Mouse (Mus musculus) spleen, adult 2 months (tissue): ENCODE results near the gene Prkg1.

Experiments used
- CTCF ChIP-seq: fragments of 200-500 bp; IDR thresholded peaks from 2 replicates; pipeline ENCODE4 v1.5.1; 2011; ENCODE audit warnings: mild to moderate bottlenecking, inconsistent platforms; ENCODE audit not compliant: insufficient read depth, insufficient read length, insufficient replicate concordance; ENCODE audit errors: extremely low read depth
- POLR2A ChIP-seq: fragments of 200-500 bp; IDR thresholded peaks from 2 replicates; pipeline ENCODE4 v1.6.1; 2011; ENCODE audit warnings: low read depth, low read length, inconsistent platforms

DNA sequence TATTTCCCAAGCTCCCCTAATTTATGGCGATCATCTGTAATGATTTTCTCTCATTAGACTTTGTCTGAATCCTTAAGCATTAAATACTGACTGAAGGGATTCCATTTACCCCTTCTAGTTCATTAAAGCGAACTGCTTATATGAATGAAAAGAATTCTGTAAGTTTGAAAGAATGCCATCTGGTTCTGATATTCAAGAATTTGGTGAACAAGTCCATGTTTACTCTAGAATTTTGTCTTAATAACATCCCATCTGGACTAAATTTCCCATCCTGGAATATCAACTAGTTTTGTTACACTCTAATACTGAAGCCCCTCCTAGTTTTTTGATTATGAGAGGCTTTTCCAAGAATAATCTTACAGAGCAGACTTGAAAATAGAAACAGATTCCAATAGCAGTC, 258.5 kb downstream of the Prkg1 start:
- TF ChIP-seq CTCF: no peak
- TF ChIP-seq POLR2A: no peak
